Mouse (Mus musculus) hindbrain, embryonic 16.5 days (tissue): ENCODE data around the gene Flt3. TPM values are rescaled to one million over a fixed set of nuclear protein-coding genes. Genes with fewer than 3 reads are reported as not detected.

Experiments used
- ATAC-seq: fragments of 200-750 bp; cut with Nextera tagmentation; 2 replicates; pipeline ENCODE4 v1.8.0; 2017; ENCODE audit warnings: moderate TSS enrichment, moderate library complexity
- H3K27ac ChIP-seq: fragments of 300-500 bp; sonication (generic); 2 replicates; pipeline ENCODE4 v1.5.1; 2014; ENCODE audit warnings: low read depth, mild to moderate bottlenecking, control low read depth, low read length, moderate library complexity
- H3K27me3 ChIP-seq: fragments of 300-500 bp; sonication (generic); replicated peaks from 2 replicates; pipeline ENCODE4 v1.6.1; 2014; ENCODE audit warnings: low read length; ENCODE audit not compliant: control insufficient read depth, insufficient read depth
- H3K36me3 ChIP-seq: fragments of 300-500 bp; sonication (generic); 2 replicates; pipeline ENCODE4 v1.6.1; 2014; ENCODE audit warnings: mild to moderate bottlenecking, low read length, moderate library complexity, mixed read lengths; ENCODE audit not compliant: control insufficient read depth, insufficient read depth
- H3K4me1 ChIP-seq: fragments of 300-500 bp; sonication (generic); 2 replicates; pipeline ENCODE4 v1.6.1; 2014; ENCODE audit warnings: low read depth, low read length; ENCODE audit not compliant: control insufficient read depth, insufficient read depth
- H3K4me2 ChIP-seq: fragments of 300-500 bp; sonication (generic); 2 replicates; pipeline ENCODE4 v1.6.1; 2014; ENCODE audit warnings: mild to moderate bottlenecking, low read length, control low read depth, moderate library complexity
- H3K4me3 ChIP-seq: fragments of 300-500 bp; sonication (generic); 2 replicates; pipeline ENCODE4 v1.5.1; 2014; ENCODE audit warnings: mild to moderate bottlenecking, low read length, control low read depth, moderate library complexity
- H3K9ac ChIP-seq: fragments of 300-500 bp; sonication (generic); 2 replicates; pipeline ENCODE4 v1.6.1; 2014; ENCODE audit warnings: low read depth, mild to moderate bottlenecking, control low read depth, low read length, moderate library complexity
- H3K9me3 ChIP-seq: fragments of 300-500 bp; sonication (generic); 2 replicates; pipeline ENCODE4 v1.6.1; 2014; ENCODE audit warnings: mild to moderate bottlenecking, low read length, moderate library complexity; ENCODE audit not compliant: control insufficient read depth
- WGBS: fragments of 180-500 bp; shearing (Covaris S2); extraction: QIAGEN DNeasy Blood & Tissue Kit; methylation state at CpG from one replicate; pipeline ENCODE4 v1.1.7; 2014; 5-methylcytosine and 5-hydroxymethylcytosine counted together
- polyA plus RNA-seq: library from polyadenylated mRNA; unstranded; fragments of >200 nt; fragmentation: Nextera tagmentation; extraction: Ambion mirVana; gene quantifications from 2 replicates; pipeline ENCODE4 v1.2.1, GENCODE M21; 2015

Gene Flt3
- 1.8 and 2.3 TPM in 2 replicates for polyA plus RNA-seq

- Histone ChIP-seq H3K27me3 (peaks cover 25% of the 10 kb centered on the region), H3K36me3 (no peaks in the 10 kb centered on the region), H3K27ac (no peak within 1 kb of the TSS), H3K4me2 (peak within 1 kb of the TSS; percentile 97), H3K4me1 (peaks cover 9% of the 10 kb centered on the region; the same call in 1 of the 2 replicates), H3K9me3 (no peaks in the 10 kb centered on the region), H3K4me3 (peak within 1 kb of the TSS; percentile 59), H3K9ac (peak within 1 kb of the TSS; percentile 74)
- under 1% methylated on average over 49 of the region's 56 CpGs for WGBS
- peak; percentile 87 for ATAC-seq
These were observed at the start of gene Flt3 for GRCm38 (mm10) chr5:147399843-147400504. Flt3 (minus strand) TSS chr5:147400489.

- Histone ChIP-seq H3K36me3 (no peaks in the 10 kb centered on the region), H3K4me2 (no peak overlapping the region), H3K27ac (peak overlapping the region; percentile 39; the same call in 1 of the 2 replicates), H3K27me3 (no peaks in the 10 kb centered on the region), H3K4me3 (no peak overlapping the region), H3K9me3 (no peaks in the 10 kb centered on the region), H3K4me1 (peaks cover 4% of the 10 kb centered on the region), H3K9ac (no peak overlapping the region)
- 0 out of 2 replicates have a peak, but pooled peaks have one; percentile 20 for ATAC-seq
- 65% methylated on average over 4 of the region's 4 CpGs for WGBS
These were observed 48.6 kb upstream of the Flt3 start for GRCm38 (mm10) chr5:147448933-147449332.

GRCm38 (mm10) chr5:147448526-147448925, 48.2 kb upstream of the Flt3 start:
- 37% methylated on average over 4 of the region's 4 CpGs for WGBS
- Histone ChIP-seq H3K4me3 (no peak overlapping the region), H3K36me3 (no peaks in the 10 kb centered on the region), H3K9ac (no peak overlapping the region), H3K4me2 (no peak overlapping the region), H3K27ac (no peak overlapping the region), H3K27me3 (no peaks in the 10 kb centered on the region), H3K4me1 (peaks cover 4% of the 10 kb centered on the region), H3K9me3 (no peaks in the 10 kb centered on the region)
- peak; percentile 58; the same call in 1 of the 2 replicates for ATAC-seq

GRCm38 (mm10) chr5:147445252-147445651, 45.0 kb upstream of the Flt3 start:
- Histone ChIP-seq H3K9me3 (no peaks in the 10 kb centered on the region), H3K27ac (no peak overlapping the region), H3K9ac (no peak overlapping the region), H3K4me1 (peaks cover 4% of the 10 kb centered on the region), H3K36me3 (no peaks in the 10 kb centered on the region), H3K27me3 (no peaks in the 10 kb centered on the region), H3K4me2 (no peak overlapping the region), H3K4me3 (no peak overlapping the region)
- ATAC-seq = no peak
- 86% methylated on average over 4 of the region's 4 CpGs for WGBS

DNA sequence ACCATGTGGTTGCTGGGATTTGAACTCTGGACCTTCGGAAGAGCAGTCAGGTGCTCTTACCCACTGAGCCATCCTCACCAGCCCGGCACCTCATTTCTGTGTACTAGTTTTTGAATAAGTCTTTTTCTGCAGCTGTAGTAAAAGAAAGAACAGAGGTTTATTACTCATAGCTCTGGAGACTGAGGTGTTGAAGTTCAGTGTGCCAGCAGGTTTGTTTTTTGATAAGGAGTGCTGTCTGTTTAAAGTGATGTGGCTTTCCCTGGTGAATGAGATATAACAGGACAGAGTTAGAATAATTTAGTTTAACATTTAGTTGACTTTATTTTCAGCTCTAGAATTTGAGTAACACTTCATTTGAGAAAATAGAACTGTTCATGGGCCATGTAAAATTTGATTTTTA, 44.5 kb upstream of the Flt3 start:
- Histone ChIP-seq H3K36me3 (no peaks in the 10 kb centered on the region), H3K4me1 (peaks cover 4% of the 10 kb centered on the region), H3K4me3 (no peak overlapping the region), H3K9ac (no peak overlapping the region), H3K27me3 (no peaks in the 10 kb centered on the region), H3K4me2 (no peak overlapping the region), H3K9me3 (no peaks in the 10 kb centered on the region), H3K27ac (no peak overlapping the region)
- ATAC-seq = no peak
- 90% methylated on average over 2 of the region's 2 CpGs for WGBS

DNA sequence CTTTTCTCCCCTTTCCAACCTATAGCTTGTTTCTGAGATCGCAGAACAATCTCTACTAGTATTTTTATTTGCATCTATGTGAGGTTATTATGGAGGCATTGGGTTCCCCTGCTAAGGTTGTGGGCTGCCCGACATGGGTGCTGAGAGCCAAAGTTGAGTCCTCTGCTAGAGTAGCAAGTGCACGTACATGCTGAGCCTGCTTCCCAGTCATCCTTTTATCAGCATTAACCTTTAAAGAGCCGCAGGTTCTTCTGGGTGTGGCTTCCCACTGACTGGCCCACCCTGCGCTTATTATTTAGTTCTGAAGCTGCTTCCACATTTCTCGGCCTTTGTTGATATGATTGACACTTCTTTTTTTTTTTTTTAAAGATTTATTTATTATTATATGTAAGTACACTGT, 44.0 kb upstream of the Flt3 start:
- Histone ChIP-seq H3K9me3 (no peaks in the 10 kb centered on the region), H3K27me3 (no peaks in the 10 kb centered on the region), H3K36me3 (no peaks in the 10 kb centered on the region), H3K27ac (no peak overlapping the region), H3K4me2 (no peak overlapping the region), H3K4me3 (no peak overlapping the region), H3K4me1 (peaks cover 4% of the 10 kb centered on the region), H3K9ac (no peak overlapping the region)
- no peak for ATAC-seq
- 94% methylated on average over 6 of the region's 6 CpGs for WGBS

DNA sequence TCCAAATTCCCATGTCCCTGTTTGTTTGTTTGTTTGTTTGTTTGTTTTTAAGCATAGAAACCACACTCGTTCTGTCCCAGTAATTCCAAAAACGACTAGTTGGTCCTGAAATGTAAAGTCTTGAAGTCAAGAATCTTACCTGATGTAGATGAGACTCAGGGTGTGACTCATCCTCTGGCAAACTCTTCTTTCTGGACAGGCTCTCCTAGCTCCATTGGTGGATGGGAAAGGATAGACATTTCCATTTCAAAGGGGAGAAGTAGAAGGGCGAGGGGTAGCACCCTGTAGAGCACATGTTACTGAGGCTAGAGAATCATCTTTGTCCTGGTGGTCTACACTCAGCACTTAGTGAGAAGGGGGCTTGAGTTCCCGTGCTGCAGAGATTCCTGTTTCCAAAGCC, 42.5 kb upstream of the Flt3 start:
- Histone ChIP-seq H3K4me3 (no peak overlapping the region), H3K4me1 (peaks cover 3% of the 10 kb centered on the region; the same call in 1 of the 2 replicates), H3K36me3 (no peaks in the 10 kb centered on the region), H3K4me2 (no peak overlapping the region), H3K27ac (no peak overlapping the region), H3K27me3 (no peaks in the 10 kb centered on the region), H3K9me3 (no peaks in the 10 kb centered on the region), H3K9ac (no peak overlapping the region)
- WGBS = 77% methylated on average over 4 of the region's 4 CpGs
- ATAC-seq = no peak

GRCm38 (mm10) chr5:147441979-147442378, 41.7 kb upstream of the Flt3 start:
- Histone ChIP-seq H3K36me3 (no peaks in the 10 kb centered on the region), H3K4me2 (no peak overlapping the region), H3K27me3 (no peaks in the 10 kb centered on the region), H3K4me1 (peaks cover 7% of the 10 kb centered on the region), H3K27ac (no peak overlapping the region), H3K9me3 (no peaks in the 10 kb centered on the region), H3K4me3 (no peak overlapping the region), H3K9ac (no peak overlapping the region)
- ATAC-seq = no peak
- WGBS = 91% methylated on average over 1 of the region's 1 CpGs

DNA sequence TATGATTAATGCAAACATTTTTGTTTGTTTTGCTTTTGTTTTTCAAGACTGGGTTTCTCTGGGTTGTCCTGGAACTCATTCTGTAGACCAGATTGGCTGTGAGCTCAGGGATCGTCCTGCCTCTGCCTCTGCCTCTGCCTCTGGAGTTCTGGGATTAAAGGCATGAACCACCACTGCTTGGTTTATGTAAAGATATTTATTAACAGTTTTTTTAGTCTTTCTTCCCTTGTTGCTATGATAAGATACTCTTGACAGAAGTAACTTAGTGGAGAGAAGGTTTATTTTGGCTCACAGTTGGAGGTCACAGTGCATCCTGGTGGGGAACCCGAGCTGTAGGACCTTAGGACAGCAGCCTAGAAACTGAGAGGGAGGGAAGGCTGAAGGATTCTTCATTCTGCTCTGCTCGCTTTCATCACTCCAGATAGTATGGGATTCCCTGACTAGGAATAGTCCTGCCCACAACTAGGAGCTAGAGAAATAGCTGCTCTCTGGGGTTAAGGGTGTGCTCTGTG, 40.8 kb upstream of the Flt3 start:
- H3K4me2 ChIP-seq = no peak overlapping the region
- H3K36me3 ChIP-seq = no peaks in the 10 kb centered on the region
- no peak overlapping the region for H3K4me3 ChIP-seq
- 67% methylated on average over 3 of the region's 3 CpGs for WGBS
- no peak overlapping the region for H3K9ac ChIP-seq
- H3K27ac ChIP-seq = no peak overlapping the region
- H3K27me3 ChIP-seq = no peaks in the 10 kb centered on the region
- no peak for ATAC-seq
- H3K4me1 ChIP-seq = peaks cover 11% of the 10 kb centered on the region
- H3K9me3 ChIP-seq = no peaks in the 10 kb centered on the region
